Mouse (Mus musculus) limb, embryonic 10.5 days (tissue): ENCODE measurements around the gene Iqgap1. TPM values are rescaled to one million over a fixed set of nuclear protein-coding genes. Genes with fewer than 3 reads are reported as not detected.
A peak's percentile ranks its signal among the peaks of the same experiment; 100 is the strongest.

ENCODE experiments used
- DNase-seq: peaks from one replicate; pipeline ENCODE4 v3.0.0-alpha.2; 2017; ENCODE audit warnings: low spot score
- H3K27ac ChIP-seq: fragments of 300-500 bp; sonication (generic); 2 replicates; pipeline ENCODE4 v1.5.1; 2016; ENCODE audit warnings: mild to moderate bottlenecking
- H3K27me3 ChIP-seq: fragments of 300-500 bp; sonication (generic); 2 replicates; pipeline ENCODE4 v1.6.1; 2016; ENCODE audit warnings: low read depth, mild to moderate bottlenecking; ENCODE audit not compliant: poor library complexity, severe bottlenecking
- H3K36me3 ChIP-seq: fragments of 300-500 bp; sonication (generic); 2 replicates; pipeline ENCODE4 v1.6.1; 2016; ENCODE audit warnings: mild to moderate bottlenecking, moderate library complexity
- H3K4me1 ChIP-seq: fragments of 300-500 bp; sonication (generic); 2 replicates; pipeline ENCODE4 v1.6.1; 2016
- H3K4me3 ChIP-seq: fragments of 300-500 bp; sonication (generic); 2 replicates; pipeline ENCODE4 v1.5.1; 2016; ENCODE audit warnings: mild to moderate bottlenecking, moderate library complexity
- H3K9me3 ChIP-seq: fragments of 300-500 bp; sonication (generic); replicated peaks from 2 replicates; pipeline ENCODE4 v1.6.1; 2016; ENCODE audit warnings: mild to moderate bottlenecking
- WGBS: fragments of 180-500 bp; shearing (Covaris S2); methylation state at CpG from one replicate; pipeline ENCODE4 v1.1.7; 2016; 5-methylcytosine and 5-hydroxymethylcytosine counted together
- polyA plus RNA-seq: library from polyadenylated mRNA; unstranded; fragments of >200 nt; fragmentation: Nextera tagmentation; extraction: Ambion mirVana; gene quantifications from 2 replicates; pipeline ENCODE4 v1.2.1, GENCODE M21; 2016

Iqgap1 gene
- 21.8 and 25.4 TPM in 2 replicates for polyA plus RNA-seq

DNA sequence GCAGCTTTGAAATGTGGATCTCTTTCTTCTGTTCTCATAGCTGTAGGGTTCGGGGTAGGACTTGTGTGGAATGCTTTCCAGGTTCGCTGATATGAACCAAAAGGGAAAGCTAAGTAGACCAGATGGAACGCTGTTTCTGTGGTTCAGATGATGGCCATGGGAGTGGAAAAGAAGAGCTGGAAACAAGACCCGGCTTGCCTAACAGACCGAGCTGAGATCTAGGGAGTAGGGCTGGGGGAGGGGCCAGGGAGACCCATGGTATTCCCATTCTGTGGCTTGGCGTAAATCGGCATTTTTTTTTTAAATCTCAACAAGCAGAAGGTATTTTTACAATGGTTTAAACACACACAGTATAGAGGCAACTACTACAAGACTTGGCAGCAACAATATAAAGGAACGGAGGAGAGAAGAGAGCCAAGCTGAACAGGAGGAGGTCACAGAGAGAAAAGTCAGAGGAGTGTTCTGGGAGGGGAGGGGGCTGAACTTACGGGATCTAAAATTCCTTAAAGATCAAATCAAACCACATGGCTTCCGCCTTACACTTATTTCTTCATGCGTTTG, at the start of gene Iqgap1:
TSS of gene Iqgap1 (minus strand) at position 132 of the 561 bp plus-strand sequence.
- H3K27me3 ChIP-seq, result no peaks in the 10 kb centered on the region
- no peak for DNase-seq
- 70% methylated on average over 11 of the region's 11 CpGs for WGBS
- H3K27ac ChIP-seq, result no peak within 1 kb of the TSS
- no peaks in the 10 kb centered on the region for H3K9me3 ChIP-seq
- no peak within 1 kb of the TSS for H3K4me3 ChIP-seq
- no peaks in the 10 kb centered on the region; the same call in 1 of the 2 replicates for H3K4me1 ChIP-seq
- H3K36me3 ChIP-seq, result no peaks in the 10 kb centered on the region

- WGBS, result 99% methylated on average over 2 of the region's 2 CpGs
- H3K36me3 ChIP-seq, result peaks cover 97% of the 10 kb centered on the region
Measured at GRCm38 (mm10) chr7:80873631-80874030, 47.9 kb upstream of the Iqgap1 start.

GRCm38 (mm10) chr7:80873038-80873437, 47.3 kb upstream of the Iqgap1 start:
- WGBS, result 88% methylated on average over 5 of the region's 5 CpGs
- H3K9me3 ChIP-seq, result no peaks in the 10 kb centered on the region
- DNase-seq, result no peak
- no peak overlapping the region for H3K27ac ChIP-seq
- no peaks in the 10 kb centered on the region for H3K4me1 ChIP-seq
- H3K36me3 ChIP-seq, result peaks cover 99% of the 10 kb centered on the region
- peaks cover 19% of the 10 kb centered on the region for H3K27me3 ChIP-seq
- no peak overlapping the region for H3K4me3 ChIP-seq

More at GRCm38 (mm10) chr7:80873631-80874030, 47.9 kb upstream of the Iqgap1 start:
- Histone ChIP-seq H3K9me3 (no peaks in the 10 kb centered on the region), H3K4me1 (no peaks in the 10 kb centered on the region), H3K27ac (no peak overlapping the region), H3K4me3 (no peak overlapping the region), H3K27me3 (peaks cover 19% of the 10 kb centered on the region)
- no peak for DNase-seq

DNA sequence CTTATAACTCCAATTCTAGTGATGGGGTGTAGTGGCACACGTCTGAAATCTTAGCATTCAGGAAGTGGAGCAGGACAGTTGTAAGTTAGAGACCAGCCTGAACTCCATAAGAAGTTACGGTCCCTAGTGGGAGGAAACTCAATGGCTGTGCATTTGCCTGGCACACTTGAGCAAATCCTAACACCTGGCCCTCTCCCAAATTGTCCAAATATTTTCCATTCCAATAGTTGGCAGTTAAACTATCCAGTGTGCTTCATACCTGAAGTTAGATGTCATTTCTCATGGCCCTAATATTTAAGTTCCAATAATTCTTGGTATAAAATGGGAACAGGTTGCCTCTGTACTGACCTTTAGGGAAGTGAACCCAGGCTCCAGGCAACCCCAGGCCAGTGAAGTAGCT, 42.9 kb upstream of the Iqgap1 start:
- no peaks in the 10 kb centered on the region for H3K9me3 ChIP-seq
- H3K36me3 ChIP-seq, result peaks cover 99% of the 10 kb centered on the region
- DNase-seq, result no peak
- WGBS, result 98% methylated on average over 2 of the region's 2 CpGs
- H3K27me3 ChIP-seq, result no peaks in the 10 kb centered on the region
- no peak overlapping the region for H3K4me3 ChIP-seq
- H3K4me1 ChIP-seq, result 0 out of 2 replicates have a peak, but pooled peaks cover 7% of the 10 kb centered on the region
- no peak overlapping the region for H3K27ac ChIP-seq

GRCm38 (mm10) chr7:80866514-80867147, 40.9 kb upstream of the Iqgap1 start:
- WGBS, result 84% methylated on average over 7 of the region's 7 CpGs
- Histone ChIP-seq H3K9me3 (no peaks in the 10 kb centered on the region), H3K4me3 (no peak overlapping the region), H3K27ac (no peak overlapping the region), H3K4me1 (peaks cover 25% of the 10 kb centered on the region), H3K27me3 (no peaks in the 10 kb centered on the region), H3K36me3 (peaks cover 88% of the 10 kb centered on the region)
- DNase-seq, result no peak

- Histone ChIP-seq H3K27ac (no peak overlapping the region), H3K4me1 (peaks cover 29% of the 10 kb centered on the region), H3K36me3 (peaks cover 78% of the 10 kb centered on the region), H3K4me3 (no peak overlapping the region), H3K27me3 (no peaks in the 10 kb centered on the region), H3K9me3 (no peaks in the 10 kb centered on the region)
- no peak for DNase-seq
- 87% methylated on average over 7 of the region's 7 CpGs for WGBS
Measured at GRCm38 (mm10) chr7:80865521-80865920, 39.7 kb upstream of the Iqgap1 start.

GRCm38 (mm10) chr7:80864831-80865230, 39.1 kb upstream of the Iqgap1 start:
- Histone ChIP-seq H3K27ac (no peak overlapping the region), H3K27me3 (no peaks in the 10 kb centered on the region), H3K4me1 (peaks cover 33% of the 10 kb centered on the region), H3K9me3 (no peaks in the 10 kb centered on the region), H3K4me3 (no peak overlapping the region; the same call in 1 of the 2 replicates), H3K36me3 (peaks cover 71% of the 10 kb centered on the region)
- WGBS, result 81% methylated on average over 8 of the region's 8 CpGs
- no peak for DNase-seq

DNA sequence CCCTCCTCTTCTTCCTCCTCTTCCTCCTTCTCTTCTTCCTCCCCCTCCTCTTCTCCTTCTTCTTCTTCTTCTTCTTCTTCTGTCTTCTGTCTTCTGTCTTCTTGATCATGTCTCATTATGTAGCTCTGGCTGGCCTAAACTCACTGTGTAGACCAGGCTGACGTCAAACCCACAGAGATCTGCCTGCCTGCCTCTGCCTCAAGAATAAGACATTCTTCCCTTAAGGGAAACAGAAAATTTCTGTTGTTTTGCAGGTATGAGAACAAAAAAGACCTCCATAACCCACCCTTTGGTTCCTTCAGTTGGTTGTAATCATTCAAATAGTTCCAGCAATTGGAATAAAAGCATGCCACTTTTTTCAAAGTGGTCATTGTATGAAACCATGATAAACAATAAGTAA, 38.4 kb upstream of the Iqgap1 start:
- Histone ChIP-seq H3K4me3 (no peak overlapping the region), H3K36me3 (peaks cover 64% of the 10 kb centered on the region), H3K27ac (no peak overlapping the region), H3K4me1 (peaks cover 33% of the 10 kb centered on the region), H3K9me3 (no peaks in the 10 kb centered on the region), H3K27me3 (no peaks in the 10 kb centered on the region)
- WGBS, result 77% methylated on average over 1 of the region's 1 CpGs
- DNase-seq, result no peak

DNA sequence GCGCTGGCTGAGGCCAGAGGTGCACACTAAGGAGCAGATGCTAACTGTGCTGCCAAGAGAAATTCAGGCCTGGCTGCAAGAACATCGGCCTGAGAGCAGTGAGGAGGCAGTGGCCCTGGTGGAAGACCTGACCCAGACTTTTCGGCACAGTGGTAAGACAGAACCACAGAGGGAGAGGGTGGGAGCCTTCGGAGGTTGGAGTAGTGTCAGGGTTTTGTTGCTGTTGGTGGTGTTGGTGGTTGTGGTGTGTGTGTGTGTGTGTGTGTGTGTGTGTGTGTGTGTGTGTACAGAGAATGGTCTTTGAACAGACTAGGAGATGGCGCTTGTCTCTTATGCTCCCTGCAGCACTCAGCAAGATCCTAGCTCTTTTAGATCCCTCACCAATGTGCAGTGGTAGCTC, 37.7 kb upstream of the Iqgap1 start:
- 90% methylated on average over 5 of the region's 5 CpGs for WGBS
- no peaks in the 10 kb centered on the region for H3K27me3 ChIP-seq
- peaks cover 58% of the 10 kb centered on the region for H3K36me3 ChIP-seq
- no peak overlapping the region for H3K27ac ChIP-seq
- H3K9me3 ChIP-seq, result no peaks in the 10 kb centered on the region
- H3K4me3 ChIP-seq, result no peak overlapping the region
- DNase-seq, result no peak
- H3K4me1 ChIP-seq, result peaks cover 33% of the 10 kb centered on the region

DNA sequence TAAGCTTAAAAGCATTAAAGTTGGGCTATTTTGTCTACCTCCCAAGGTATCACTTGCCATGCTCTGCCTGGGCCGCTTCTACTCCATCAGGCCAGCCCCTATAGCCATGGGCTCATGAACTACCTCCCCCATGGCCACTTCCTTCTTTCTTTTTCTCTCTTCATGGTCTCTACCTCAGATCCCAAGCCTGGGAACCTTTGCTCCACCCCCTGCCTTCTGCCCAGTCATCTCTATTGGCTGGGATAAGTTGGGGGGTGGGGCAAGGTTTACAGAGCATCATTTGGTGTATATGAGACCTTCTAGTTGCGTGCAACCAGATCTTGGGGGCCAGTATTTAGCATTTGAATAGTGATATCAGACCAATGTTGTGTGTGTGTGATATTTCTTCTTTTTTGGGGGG, 36.7 kb upstream of the Iqgap1 start:
- WGBS, result 84% methylated on average over 2 of the region's 2 CpGs

GRCm38 (mm10) chr7:80860729-80861274, 35.0 kb upstream of the Iqgap1 start, which contains the start of gene Zscan2:
Gene Zscan2 (plus strand): TSS chr7:80860920.
- Histone ChIP-seq H3K9me3 (no peaks in the 10 kb centered on the region), H3K36me3 (peaks cover 31% of the 10 kb centered on the region), H3K27ac (peak within 1 kb of the TSS; percentile 100), H3K27me3 (no peaks in the 10 kb centered on the region), H3K4me3 (peak within 1 kb of the TSS; percentile 97), H3K4me1 (peaks cover 33% of the 10 kb centered on the region)
- WGBS, result under 1% methylated on average over 40 of the region's 40 CpGs
- DNase-seq, result peak; percentile 93

More for the DNA sequence above, 36.7 kb upstream of the Iqgap1 start:
- Histone ChIP-seq H3K36me3 (peaks cover 47% of the 10 kb centered on the region), H3K9me3 (no peaks in the 10 kb centered on the region), H3K4me1 (peaks cover 33% of the 10 kb centered on the region), H3K4me3 (peak overlapping the region; percentile 17; the same call in 1 of the 2 replicates), H3K27me3 (no peaks in the 10 kb centered on the region), H3K27ac (no peak overlapping the region)
- DNase-seq, result no peak

DNA sequence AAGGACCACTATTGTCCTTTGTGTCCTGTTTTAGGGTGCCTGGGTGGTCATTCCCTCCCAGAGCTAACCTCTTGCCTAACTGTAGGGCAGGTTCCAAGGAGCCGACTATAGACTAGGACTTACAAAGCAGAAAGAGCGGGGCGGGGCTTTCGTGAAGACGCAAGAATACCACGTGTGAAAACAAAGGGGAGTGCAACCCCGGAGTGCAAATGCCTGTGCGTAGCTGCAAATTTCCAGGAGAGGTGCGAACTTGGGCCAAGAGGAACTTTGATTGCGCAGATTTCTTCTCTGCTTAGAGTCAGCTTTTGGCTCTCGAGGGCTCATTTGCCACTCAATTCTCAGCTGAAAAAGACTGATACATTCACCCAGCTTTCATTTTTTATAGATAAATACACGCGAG, 34.5 kb upstream of the Iqgap1 start:
- Histone ChIP-seq H3K9me3 (no peaks in the 10 kb centered on the region), H3K4me3 (peak overlapping the region; percentile 97), H3K27ac (peak overlapping the region; percentile 100), H3K36me3 (peaks cover 25% of the 10 kb centered on the region), H3K4me1 (peaks cover 33% of the 10 kb centered on the region), H3K27me3 (no peaks in the 10 kb centered on the region)
- peak; percentile 77 for DNase-seq
- WGBS, result under 1% methylated on average over 13 of the region's 13 CpGs

DNA sequence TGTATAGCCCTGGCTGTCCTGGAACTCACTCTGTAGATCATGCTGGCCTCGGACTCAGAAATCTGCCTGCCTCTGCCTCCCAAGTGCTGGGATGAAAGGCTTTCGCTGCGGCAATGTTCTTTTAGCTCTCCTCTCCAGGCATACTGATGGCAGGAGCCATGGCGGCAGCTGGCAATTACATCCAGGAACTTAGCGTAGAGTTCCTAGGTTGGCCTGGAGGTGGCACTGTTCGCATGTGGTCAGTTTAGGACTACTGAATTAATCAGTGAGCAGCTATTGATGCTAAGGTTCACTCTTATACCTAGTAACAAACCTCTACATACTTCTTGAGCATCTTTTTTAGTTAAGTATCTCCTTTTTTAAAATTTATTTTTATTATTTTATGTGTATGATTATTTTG, 31.4 kb upstream of the Iqgap1 start:
- 32% methylated on average over 6 of the region's 6 CpGs for WGBS
- DNase-seq, result peak; percentile 83
- Histone ChIP-seq H3K27ac (no peak overlapping the region), H3K27me3 (no peaks in the 10 kb centered on the region), H3K4me3 (no peak overlapping the region), H3K4me1 (peaks cover 12% of the 10 kb centered on the region), H3K36me3 (no peaks in the 10 kb centered on the region), H3K9me3 (no peaks in the 10 kb centered on the region)
